Mouse (Mus musculus) cerebellum, postnatal 10 days (tissue): ENCODE measurements at regions not wholly inside any gene's neighbourhood (a gene's known extent, or its start where the extent isn't known, plus 50 kb on each side); places are given as distances from the start of the nearest gene placed in this dataset.

Experiments
- DNase-seq, 2 experiments: peaks; one replicate each; pipeline ENCODE4 v3.0.0; 2021; ENCODE audit warnings: mixed read lengths in 2 of 2

DNA sequence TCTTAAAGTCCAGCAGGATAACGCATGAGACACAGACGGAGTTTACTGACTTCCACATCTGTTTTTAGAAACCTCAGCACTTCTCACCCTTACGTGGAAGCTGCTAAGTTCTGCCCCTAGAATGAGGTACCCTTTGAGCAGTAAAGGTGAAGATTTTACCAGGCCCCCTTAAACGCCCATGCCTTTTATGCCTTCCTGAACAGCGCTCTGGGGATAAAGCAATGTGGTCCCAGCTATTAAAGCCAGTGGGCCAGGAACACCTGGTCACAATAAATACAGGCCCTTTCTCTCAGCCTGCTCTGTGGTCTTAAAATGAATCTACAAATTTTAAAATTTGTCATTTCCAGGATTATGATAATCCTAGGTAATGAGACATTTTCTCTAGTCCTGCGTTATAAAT, 57.9 kb downstream of the Llph start:
- DNase-seq = no peak

DNA sequence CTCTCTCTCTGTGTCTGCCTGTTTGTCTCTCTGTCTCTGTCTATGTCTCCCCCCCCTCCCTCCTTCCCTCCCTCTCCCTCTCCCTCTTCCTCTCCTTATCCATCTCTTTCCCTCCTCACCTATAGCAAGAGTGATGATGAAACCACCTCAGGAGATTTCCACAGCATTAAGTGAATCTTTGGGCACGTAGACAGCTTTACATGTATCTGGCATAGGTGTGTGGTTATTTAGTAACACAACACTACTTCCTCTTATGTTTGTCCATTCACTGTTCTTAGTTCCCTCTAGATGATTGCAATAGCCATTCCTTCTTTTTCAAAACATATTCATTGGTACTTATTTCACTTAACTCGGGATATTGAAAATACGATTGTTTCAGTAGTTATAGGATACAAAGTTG, 65.0 kb downstream of the Llph start:
- DNase-seq = no peak

- DNase-seq = peak in 1 of 2 experiments; percentile 15
Observed at GRCm38 (mm10) chr10:120293381-120293780, 66.5 kb downstream of the Llph start.

DNA sequence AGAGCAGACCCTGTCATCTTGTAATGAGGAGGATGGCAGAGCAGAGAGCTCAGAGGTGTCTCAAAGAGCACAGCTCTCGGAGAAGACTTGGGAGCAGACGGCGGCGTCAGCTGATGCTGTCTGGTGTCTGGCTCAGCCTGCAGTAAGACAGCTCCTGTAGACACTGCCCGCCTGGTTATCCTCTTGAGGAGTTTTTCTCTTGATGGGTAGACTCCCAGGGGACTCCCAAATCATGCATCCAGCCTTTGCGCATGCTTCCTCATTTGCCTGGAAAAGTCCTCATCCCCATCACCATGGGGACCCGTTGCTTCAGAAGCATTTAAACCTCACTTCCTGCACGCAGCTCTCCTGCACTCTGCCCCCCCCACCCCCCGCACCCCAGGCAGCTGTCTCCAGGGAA, 67.6 kb downstream of the Llph start:
- no peak for DNase-seq

DNA sequence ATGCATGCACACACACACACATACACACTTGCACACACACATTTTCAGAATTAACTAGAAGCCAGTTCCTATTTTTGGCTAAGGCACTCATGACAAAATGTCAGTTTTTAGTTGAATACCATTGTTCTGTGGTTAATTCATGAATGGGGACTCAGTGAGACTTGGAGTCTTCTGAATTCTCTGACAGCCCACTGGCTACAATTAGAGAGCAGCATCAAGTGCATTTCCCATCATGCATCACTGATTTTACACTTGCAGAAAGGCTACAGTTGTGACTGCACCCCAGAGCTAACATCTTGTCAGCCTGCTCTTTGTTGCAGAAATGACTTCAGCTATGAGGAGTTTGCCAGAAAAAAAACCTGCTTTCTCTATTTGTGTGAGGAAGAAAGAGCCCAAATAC, 70.4 kb downstream of the Llph start:
- DNase-seq = no peak

GRCm38 (mm10) chr10:120298293-120298927, 71.5 kb downstream of the Llph start:
- no peak for DNase-seq

- peak; percentile 66 to 67 for DNase-seq
Observed at GRCm38 (mm10) chr10:120306010-120306409, 79.1 kb downstream of the Llph start.

DNA sequence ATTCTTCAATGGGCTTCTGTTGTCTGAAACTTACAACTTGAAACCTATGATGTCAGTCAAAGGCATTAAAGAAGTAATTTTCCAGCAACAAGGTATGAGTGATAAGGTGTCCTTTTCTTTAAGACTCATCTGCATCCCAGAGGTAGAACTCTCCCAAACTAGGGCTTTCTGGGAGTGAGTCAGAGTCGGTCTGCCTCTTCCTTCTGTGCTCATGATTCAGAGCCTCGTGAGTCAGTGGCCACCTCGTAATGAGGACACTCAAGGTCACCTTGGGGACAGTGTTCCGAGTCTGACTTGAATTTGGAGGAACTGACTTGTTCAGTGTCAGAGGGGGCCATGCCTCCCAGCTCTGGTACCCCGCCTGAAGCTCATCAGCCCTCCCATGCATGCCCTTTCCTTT, 81.8 kb downstream of the Llph start:
- DNase-seq = no peak
